Mouse (Mus musculus) stomach, postnatal 0 days (tissue): Measurements from ENCODE around the gene Gtpbp8.

Experiments used
- CTCF ChIP-seq: IDR thresholded peaks from 2 replicates; pipeline ENCODE4 v1.5.1; 2016; ENCODE audit warnings: antibody characterized with exemption, low read depth, mild to moderate bottlenecking, moderate library complexity
- EP300 ChIP-seq: optimal IDR thresholded peaks from 2 replicates; pipeline ENCODE3; 2016; ENCODE audit warnings: antibody characterized with exemption

- TF ChIP-seq CTCF (no peak; the same call in 1 of the 2 replicates), EP300 (peak; percentile 17)
These were observed 21.9 kb downstream of the Gtpbp8 start, which contains the start of gene Nepro for GRCm38 (mm10) chr16:44724083-44724787.
